Mouse (Mus musculus): ENCODE results near the gene Cib1.

GRCm38 (mm10) chr7:80215398-80215797 lies 17.2 kb downstream of the Cib1 start:
- TF ChIP-seq FLI1 (IDR thresholded peaks at IDR 0.05; ENCODE audit: low read length) (no peak), GATA1 (IDR thresholded peaks at IDR 0.05; ENCODE audit: borderline replicate concordance, low read length) (no peak)

All from megakaryocyte, embryonic 14.5 days (primary cell).